ENCODE assay signal across 8 mouse cellular contexts in the genomic region with DNA sequence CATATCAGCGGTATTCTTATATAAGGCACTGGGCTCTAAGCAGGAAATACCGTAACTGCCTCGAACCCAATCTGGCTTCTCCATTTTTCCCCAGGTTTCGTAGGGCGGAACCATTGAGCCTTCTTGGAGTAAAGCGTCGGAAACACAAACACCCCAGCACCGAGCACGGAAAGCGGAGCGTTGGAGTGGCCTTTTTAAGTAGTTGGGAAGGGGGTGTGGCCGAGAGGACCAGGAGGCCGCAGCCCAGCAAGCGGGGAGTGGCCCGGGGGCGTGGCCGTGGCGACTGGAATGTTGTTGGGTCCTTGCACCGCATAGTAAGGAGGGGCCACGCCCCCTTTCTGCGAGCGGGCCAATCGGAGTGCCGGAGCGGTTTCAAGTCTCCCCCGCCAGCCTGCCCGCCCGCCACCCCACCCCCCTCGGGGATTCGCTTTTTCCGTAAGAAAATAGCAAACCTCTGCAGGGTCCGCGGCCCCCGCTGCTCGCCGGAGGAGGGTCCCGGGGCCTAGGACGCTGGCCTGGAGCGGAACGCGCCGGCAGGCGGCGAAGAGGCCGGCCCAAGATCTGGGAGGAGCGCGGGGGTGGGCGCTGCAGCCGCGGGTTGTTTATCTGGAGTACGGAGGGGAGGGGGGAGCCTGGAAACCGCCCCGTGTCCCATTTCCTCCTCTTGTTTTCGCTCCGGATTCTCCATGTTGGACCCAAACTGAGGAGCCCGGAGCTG. TPM values are rescaled to one million over a fixed set of nuclear protein-coding genes. Genes with fewer than 3 reads are reported as not detected.
DNase-seq lines count a peak whose midpoint lies in the region; ATAC-seq and TF ChIP-seq lines count a peak whose summit lies in the region.

A gene (plus strand): TSS at position 441 of the 718 bp plus-strand sequence.

- H3K4me1 ChIP-seq in ES-E14 (ENCODE audit: control insufficient read depth in 2 of 2, insufficient read depth in 2 of 2, low read length in 2 of 2, poor library complexity in 1 of 2): peaks cover 6 to 34% of the 10 kb centered on the region in 2 experiments
- H3K4me1 ChIP-seq in forebrain, embryonic 15.5 days: peaks cover 40% of the 10 kb centered on the region
- H3K4me1 ChIP-seq in lung, adult 2 months (ENCODE audit: control insufficient read depth, insufficient read depth, low read length): peaks cover 22% of the 10 kb centered on the region

- TF ChIP-seq CTCF in lung, adult 2 months (IDR thresholded peaks at IDR 0.05; ENCODE audit: insufficient read depth, low read length): no peak

- in situ Hi-C loops in ES-E14 (cut with MboI; ENCODE audit: low sequenced_read_pairs in 2 of 2, unreplicated experiment in 2 of 2): no loop called here

- H3K4me3 ChIP-seq in ES-E14 (ENCODE audit: insufficient read depth in 1 of 2, low read depth in 1 of 2, low read length in 2 of 2, poor library complexity in 1 of 2, severe bottlenecking in 1 of 2): peak within 1 kb of the TSS; percentile 92 to 98
- H3K4me3 ChIP-seq in forebrain, embryonic 15.5 days: peak within 1 kb of the TSS; percentile 94
- H3K4me3 ChIP-seq in lung, adult 2 months (replicated peaks; ENCODE audit: extremely low read depth, low read depth, low read length): peak within 1 kb of the TSS; percentile 85

- peak; percentile 97 for TF ChIP-seq POLR2A in lung, adult 2 months (IDR thresholded peaks at IDR 0.05; ENCODE audit: borderline replicate concordance, extremely low read depth, low read depth, low read length)

- DNase-seq in ES-E14 (ENCODE audit: low read depth, low spot score): peak; percentile 99
- peak; percentile 100 for DNase-seq in cerebellum, adult 11-12 months
- DNase-seq in heart, postnatal 25 days (ENCODE audit: low spot score): peak; percentile 100
- DNase-seq in layer of hippocampus, adult 18-20 months (ENCODE audit: low spot score in 2 of 2): peak; percentile 99 to 100
- DNase-seq in lung, adult 2 months: peak; percentile 99
- peak; percentile 97 to 98 for DNase-seq in thymus, adult 18-20 months

- no peaks in the 10 kb centered on the region for H3K9me3 ChIP-seq in ES-E14 (ENCODE audit: control insufficient read depth, insufficient read depth, low read depth, low read length)
- H3K9me3 ChIP-seq in forebrain, embryonic 15.5 days: no peaks in the 10 kb centered on the region

- H3K4me2 ChIP-seq in forebrain, embryonic 15.5 days (replicated peaks): peak within 1 kb of the TSS; percentile 86

- peak within 1 kb of the TSS; percentile 84 for H3K9ac ChIP-seq in ES-E14 (ENCODE audit: insufficient read depth, low read depth, low read length, poor library complexity, severe bottlenecking)
- H3K9ac ChIP-seq in forebrain, embryonic 15.5 days (replicated peaks): peak within 1 kb of the TSS; percentile 94

- intact Hi-C loops in heart, postnatal 25 days (cut with DNase I): no loop called here

- under 1% methylated on average over 56 of the region's 56 CpGs for WGBS in forebrain, embryonic 15.5 days
- WGBS in lung, adult 2 months: under 1% methylated on average over 55 of the region's 56 CpGs

- no peaks in the 10 kb centered on the region for H3K27me3 ChIP-seq in forebrain, embryonic 15.5 days

- ATAC-seq in forebrain, embryonic 15.5 days (replicated peaks): peak; percentile 90
- peak; percentile 87 for ATAC-seq in neutrophil, adult 5-6 weeks (ENCODE audit: extremely low read depth, insufficient number of reproducible peaks, low FRiP score, poor library complexity, severe bottlenecking)

- H3K27ac ChIP-seq in ES-E14 (ENCODE audit: insufficient read depth, low read depth, low read length, poor library complexity, severe bottlenecking): peak within 1 kb of the TSS; percentile 96
- H3K27ac ChIP-seq in forebrain, embryonic 15.5 days (replicated peaks): peak within 1 kb of the TSS; percentile 100

- H3K36me3 ChIP-seq in ES-E14 (ENCODE audit: control insufficient read depth, insufficient read depth, low read length, poor library complexity, severe bottlenecking): no peaks in the 10 kb centered on the region; the same call in 1 of the 2 replicates
- H3K36me3 ChIP-seq in forebrain, embryonic 15.5 days: no peaks in the 10 kb centered on the region

TF ChIP-seq in ES-E14, 5 proteins besides CTCF, POLR2A, EP300 and RAD21:
- TF ChIP-seq ZC3H11A (IDR thresholded peaks at IDR 0.05; ENCODE audit: borderline replicate concordance, low read depth, low read length) (no peak), MAFK (IDR thresholded peaks at IDR 0.05; ENCODE audit: insufficient read depth, low read depth, low read length) (no peak), CHD2 (IDR thresholded peaks at IDR 0.05; ENCODE audit: low read depth, low read length) (no peak), HCFC1 (IDR thresholded peaks at IDR 0.05; ENCODE audit: borderline replicate concordance, insufficient read depth, low read length) (no peak; the same call in 1 of the 2 replicates), ZNF384 (IDR thresholded peaks at IDR 0.05; ENCODE audit: low read depth, low read length) (no peak)

RNA-seq across cellular contexts. Expression of the gene that starts here (rescaled TPM):
- total RNA-seq in ES-E14 (2012; rRNA removed): 28.5 and 38.1 TPM in 2 replicates
- 26.0 and 26.9 TPM in 2 replicates for polyA plus RNA-seq in forebrain, embryonic 15.5 days (2015; fragmentation: Nextera tagmentation; extraction: Ambion mirVana)
- total RNA-seq in heart, postnatal 25 days (2021): 100 to 1,000 TPM; 104 to 110 TPM
- 100 to 1,000 TPM; 108 to 115 TPM for total RNA-seq in layer of hippocampus, adult 18-20 months (2021)
- 182 and 227 TPM in 2 replicates for polyA plus RNA-seq in lung, adult 2 months (2012; rRNA removed)
- 63.7 and 64.6 TPM in 2 replicates for total RNA-seq in neutrophil, adult 5-6 weeks (2017)

Comparison
In these comparisons a context has a peak if more than half of its experiments do, and no peak if none do; other contexts are left out.
1. Peak in every context shown above with its lines: DNase-seq, ATAC-seq, H3K4me3 ChIP-seq and H3K27ac ChIP-seq.